8 mouse cellular contexts compared by ENCODE assay signal in the genomic region with DNA sequence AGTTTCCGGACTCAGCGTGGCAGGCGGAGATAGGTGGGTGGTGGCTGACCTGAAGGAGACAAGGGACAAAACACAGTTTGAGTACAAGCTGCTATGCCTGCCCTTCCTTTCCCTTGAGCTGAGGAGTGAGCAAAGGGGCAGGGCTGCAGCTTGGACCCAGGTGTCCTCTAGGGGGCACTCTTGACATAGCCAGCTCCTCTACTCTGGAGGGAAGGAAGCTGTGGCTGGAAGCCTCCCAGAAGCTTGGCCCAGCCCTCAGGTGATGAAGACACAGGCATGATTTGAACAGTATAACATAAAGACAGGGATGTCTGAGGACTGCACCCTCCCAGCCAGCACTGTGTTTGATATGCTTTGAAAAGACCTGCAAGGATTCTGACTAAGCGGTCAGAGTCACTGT. TPM values are rescaled to one million over a fixed set of nuclear protein-coding genes. Genes with fewer than 3 reads are reported as not detected.
DNase-seq lines count a peak whose midpoint lies in the region; ATAC-seq lines count a peak whose summit lies in the region.

No protein-coding gene starts in this region.

- no peaks in the 10 kb centered on the region for H3K36me3 ChIP-seq in embryonic facial prominence, embryonic 12.5 days
- peaks cover 3% of the 10 kb centered on the region; the same call in 1 of the 2 replicates for H3K36me3 ChIP-seq in limb, embryonic 13.5 days
- H3K36me3 ChIP-seq in splenic B cell, adult 2 months (ENCODE audit: control insufficient read depth, insufficient read depth, low read length, poor library complexity, severe bottlenecking): no peaks in the 10 kb centered on the region

- H3K27me3 ChIP-seq in embryonic facial prominence, embryonic 12.5 days: no peaks in the 10 kb centered on the region
- H3K27me3 ChIP-seq in limb, embryonic 13.5 days: no peaks in the 10 kb centered on the region
- no peaks in the 10 kb centered on the region for H3K27me3 ChIP-seq in splenic B cell, adult 2 months (ENCODE audit: control insufficient read depth, insufficient read depth, low read length, poor library complexity, severe bottlenecking)

- 0 out of 2 replicates have a peak, but pooled peaks cover 5% of the 10 kb centered on the region for H3K4me1 ChIP-seq in embryonic facial prominence, embryonic 12.5 days
- 0 out of 2 replicates have a peak, but pooled peaks cover 4% of the 10 kb centered on the region for H3K4me1 ChIP-seq in limb, embryonic 13.5 days

- no peaks in the 10 kb centered on the region for H3K9me3 ChIP-seq in embryonic facial prominence, embryonic 12.5 days
- H3K9me3 ChIP-seq in limb, embryonic 13.5 days: no peaks in the 10 kb centered on the region

- no peak overlapping the region for H3K9ac ChIP-seq in embryonic facial prominence, embryonic 12.5 days
- H3K9ac ChIP-seq in limb, embryonic 13.5 days: no peak overlapping the region

- H3K4me2 ChIP-seq in embryonic facial prominence, embryonic 12.5 days (replicated peaks): no peak overlapping the region
- no peak overlapping the region for H3K4me2 ChIP-seq in limb, embryonic 13.5 days (replicated peaks)

- 40% methylated on average over 4 of the region's 4 CpGs for WGBS in embryonic facial prominence, embryonic 12.5 days
- WGBS in limb, embryonic 13.5 days: 34% methylated on average over 4 of the region's 4 CpGs

- peak; percentile 82 for DNase-seq in 416B (ENCODE audit: low read depth)
- peak; percentile 71 for DNase-seq in adrenal gland, postnatal 25 days
- peak; percentile 69 for DNase-seq in heart, adult 8-10 months (ENCODE audit: low spot score)
- peak; percentile 79 for DNase-seq in kidney, adult 9 months
- DNase-seq in natural killer cell, adult 2 months (ENCODE audit: low spot score in 2 of 2): peak; percentile 63 to 74
- DNase-seq in splenic B cell, adult 2 months (ENCODE audit: low read depth, low spot score): peak; percentile 81

- no peak overlapping the region for H3K27ac ChIP-seq in embryonic facial prominence, embryonic 12.5 days
- no peak overlapping the region for H3K27ac ChIP-seq in limb, embryonic 13.5 days

- peak; percentile 75; the same call in 1 of the 2 replicates for ATAC-seq in embryonic facial prominence, embryonic 12.5 days (ENCODE audit: insufficient number of reproducible peaks, insufficient read depth, low FRiP score, low TSS enrichment)
- ATAC-seq in limb, embryonic 13.5 days (ENCODE audit: low FRiP score, low read depth): peak; percentile 81

- H3K4me3 ChIP-seq in embryonic facial prominence, embryonic 12.5 days: no peak overlapping the region
- no peak overlapping the region for H3K4me3 ChIP-seq in limb, embryonic 13.5 days

RNA-seq across cellular contexts. Expression of a gene that starts 49.0 kb away (rescaled TPM):
- total RNA-seq in adrenal gland, postnatal 25 days (2021): 2.0 TPM in 2 replicates
- polyA plus RNA-seq in embryonic facial prominence, embryonic 12.5 days (2016; fragmentation: Nextera tagmentation; extraction: Ambion mirVana): 43.6 and 47.4 TPM in 2 replicates
- total RNA-seq in heart, adult 8-10 months (2022): under 1 TPM; 0.27 to 0.75 (median 0.55) TPM
- polyA plus RNA-seq in limb, embryonic 13.5 days (2015; fragmentation: Nextera tagmentation; extraction: Ambion mirVana): 51.0 and 54.7 TPM in 2 replicates
